Mouse (Mus musculus) CH12.LX (cell line): ENCODE measurements at regions not wholly inside any gene's neighbourhood (a gene's known extent, or its start where the extent isn't known, plus 50 kb on each side); places are given as distances from the start of the nearest gene placed in this dataset.
"Not testable (repeated sequence)": the region's sequence is repeated elsewhere in the genome, so short reads cannot be mapped to it uniquely, and the experiment has no call there.

Experiments
- CTCF ChIP-seq, 2 experiments: IDR thresholded peaks in 1 of 2; conservative IDR thresholded peaks in 1 of 2; 2 replicates each; pipeline ENCODE4 v1.5.1; 2011 to 2012; ENCODE audit warnings: low read depth in 2 of 2, low read length in 2 of 2, improper control_type of control experiment in 1 of 2, inconsistent platforms in 1 of 2, mild to moderate bottlenecking in 1 of 2, moderate library complexity in 1 of 2
- E2F4 ChIP-seq: IDR thresholded peaks from 2 replicates; pipeline ENCODE4 v1.6.1; 2011; ENCODE audit warnings: low read depth, low read length, improper control_type of control experiment; ENCODE audit not compliant: insufficient replicate concordance
- HCFC1 ChIP-seq: IDR thresholded peaks from 2 replicates; pipeline ENCODE4 v1.6.1; 2012; ENCODE audit warnings: low read depth, mild to moderate bottlenecking, inconsistent platforms, low read length, improper control_type of control experiment
- SMC3 ChIP-seq: IDR thresholded peaks from 2 replicates; pipeline ENCODE4 v1.6.1; 2011; ENCODE audit warnings: low read depth, low read length, improper control_type of control experiment
- USF1 ChIP-seq: IDR thresholded peaks from 2 replicates; pipeline ENCODE4 v1.6.1; 2014; ENCODE audit warnings: low read depth, mild to moderate bottlenecking, inconsistent platforms, low read length, improper control_type of control experiment

GRCm38 (mm10) chr12:115952325-115952724, 95.2 kb upstream of the Zfp386 start:
- TF ChIP-seq CTCF (conservative IDR thresholded peaks at IDR 0.05 in 1 of 2, IDR thresholded peaks at IDR 0.05 in 1 of 2; ENCODE audit: low read depth in 2 of 2, low read length in 2 of 2); SMC3; HCFC1; USF1; E2F4: not testable (repeated sequence)
